ENCODE assay signal across 8 mouse cellular contexts in genomic region chr13:21752356-21752755, GRCm38 (mm10). TPM values are rescaled to one million over a fixed set of nuclear protein-coding genes. Genes with fewer than 3 reads are reported as not detected.
DNase-seq lines count a peak whose midpoint lies in the region; ATAC-seq lines count a peak whose summit lies in the region.

No protein-coding gene starts in this region.

- peak; percentile 50 for DNase-seq in c-Kit-negative CD71-positive TER-119-positive erythroid progenitor cells, embryonic 14.5 days (ENCODE audit: low read depth, low spot score)
- DNase-seq in T-cell, adult 2 months (ENCODE audit: low spot score), result no peak
- no peak for DNase-seq in adrenal gland, postnatal 10 days

- peaks cover 58% of the 10 kb centered on the region for H3K4me1 ChIP-seq in megakaryocyte, embryonic 14.5 days
- H3K4me1 ChIP-seq in hindbrain, embryonic 15.5 days (replicated peaks), result peaks cover 31% of the 10 kb centered on the region
- peaks cover 39% of the 10 kb centered on the region for H3K4me1 ChIP-seq in neural tube, embryonic 13.5 days (replicated peaks)

- H3K27me3 ChIP-seq in megakaryocyte, embryonic 14.5 days (replicated peaks), result no peaks in the 10 kb centered on the region
- H3K27me3 ChIP-seq in hindbrain, embryonic 15.5 days, result no peaks in the 10 kb centered on the region
- H3K27me3 ChIP-seq in neural tube, embryonic 13.5 days, result no peaks in the 10 kb centered on the region

- H3K9ac ChIP-seq in hindbrain, embryonic 15.5 days, result no peak overlapping the region
- H3K9ac ChIP-seq in neural tube, embryonic 13.5 days, result no peak overlapping the region

- no peak for ATAC-seq in megakaryocyte, adult 5-6 weeks (ENCODE audit: poor library complexity, severe bottlenecking)
- no peak for ATAC-seq in hindbrain, embryonic 15.5 days (ENCODE audit: low FRiP score, low read depth)
- no peak for ATAC-seq in neural tube, embryonic 13.5 days (ENCODE audit: low read depth)
- ATAC-seq in monocyte, adult 5-6 weeks (replicated peaks; ENCODE audit: insufficient number of reproducible peaks, low FRiP score, low TSS enrichment, poor library complexity, severe bottlenecking), result no peak

- no peaks in the 10 kb centered on the region for H3K36me3 ChIP-seq in megakaryocyte, embryonic 14.5 days (replicated peaks; ENCODE audit: low read length)
- H3K36me3 ChIP-seq in hindbrain, embryonic 15.5 days, result no peaks in the 10 kb centered on the region
- H3K36me3 ChIP-seq in neural tube, embryonic 13.5 days, result no peaks in the 10 kb centered on the region

- H3K27ac ChIP-seq in hindbrain, embryonic 15.5 days (replicated peaks), result 0 out of 2 replicates have a peak overlapping the region, but pooled peaks have one; percentile 2
- no peak overlapping the region for H3K27ac ChIP-seq in neural tube, embryonic 13.5 days (replicated peaks)

- peak overlapping the region; percentile 39 for H3K4me3 ChIP-seq in megakaryocyte, embryonic 14.5 days (replicated peaks)
- H3K4me3 ChIP-seq in hindbrain, embryonic 15.5 days, result no peak overlapping the region
- H3K4me3 ChIP-seq in neural tube, embryonic 13.5 days, result no peak overlapping the region

- H3K4me2 ChIP-seq in hindbrain, embryonic 15.5 days, result 0 out of 2 replicates have a peak overlapping the region, but pooled peaks have one; percentile 88
- H3K4me2 ChIP-seq in neural tube, embryonic 13.5 days, result peak overlapping the region; percentile 76

- H3K9me3 ChIP-seq in megakaryocyte, embryonic 14.5 days, result no peaks in the 10 kb centered on the region
- no peaks in the 10 kb centered on the region for H3K9me3 ChIP-seq in hindbrain, embryonic 15.5 days
- no peaks in the 10 kb centered on the region for H3K9me3 ChIP-seq in neural tube, embryonic 13.5 days

- 52% methylated on average over 3 of the region's 3 CpGs for WGBS in hindbrain, embryonic 15.5 days
- WGBS in neural tube, embryonic 13.5 days, result 50% methylated on average over 3 of the region's 3 CpGs

RNA-seq across cellular contexts. Expression of gene Hist1h2ak, which starts 1.3 kb away (rescaled TPM):
- polyA plus RNA-seq in megakaryocyte, embryonic 14.5 days (2012; ENCODE audit: insufficient read depth, low replicate concordance), result 18.0 and 72.9 TPM in 2 replicates
- total RNA-seq in megakaryocyte, adult 5-6 weeks (2015), result 141 and 258 TPM in 2 replicates
- 1,551 and 1,637 TPM in 2 replicates for total RNA-seq in megakaryocyte, adult 5-6 weeks (2017)
- 5.3 and 7.9 TPM in 2 replicates for polyA plus RNA-seq in hindbrain, embryonic 15.5 days (2015; fragmentation: Nextera tagmentation; extraction: Ambion mirVana)
- polyA plus RNA-seq in neural tube, embryonic 13.5 days (2015; fragmentation: Nextera tagmentation; extraction: Ambion mirVana), result 6.0 and 7.6 TPM in 2 replicates
- total RNA-seq in monocyte, adult 5-6 weeks (2017), result 46.9 to 83.1 TPM (median 55.4 TPM) in 3 replicates
- 100 to 1,000 TPM; 111 to 143 TPM for total RNA-seq in adrenal gland, postnatal 10 days (2021)

RNA-seq across cellular contexts. Expression of gene Hist1h2bn, which starts 1.6 kb away (rescaled TPM):
- polyA plus RNA-seq in megakaryocyte, embryonic 14.5 days (2012; ENCODE audit: insufficient read depth, low replicate concordance), result 7.1 TPM in 1 of 2 replicates, not detected in the other
- 318 and 331 TPM in 2 replicates for total RNA-seq in megakaryocyte, adult 5-6 weeks (2015)
- total RNA-seq in megakaryocyte, adult 5-6 weeks (2017), result 1,434 and 1,651 TPM in 2 replicates
- 1.1 TPM in 1 of 2 replicates, not detected in the other for polyA plus RNA-seq in hindbrain, embryonic 15.5 days (2015; fragmentation: Nextera tagmentation; extraction: Ambion mirVana)
- polyA plus RNA-seq in neural tube, embryonic 13.5 days (2015; fragmentation: Nextera tagmentation; extraction: Ambion mirVana), result 0.73 and 1.1 TPM in 2 replicates
- total RNA-seq in monocyte, adult 5-6 weeks (2017), result 54.5 to 81.8 TPM (median 76.8 TPM) in 3 replicates
- total RNA-seq in adrenal gland, postnatal 10 days (2021), result 100 to 1,000 TPM; 174 to 201 TPM

RNA-seq across cellular contexts. Expression of gene Hist1h4k, which starts 2.1 kb away (rescaled TPM):
- 53.8 and 106 TPM in 2 replicates for polyA plus RNA-seq in megakaryocyte, embryonic 14.5 days (2012; ENCODE audit: insufficient read depth, low replicate concordance)
- total RNA-seq in megakaryocyte, adult 5-6 weeks (2015), result 97.3 and 158 TPM in 2 replicates
- 2,083 and 3,751 TPM in 2 replicates for total RNA-seq in megakaryocyte, adult 5-6 weeks (2017)
- polyA plus RNA-seq in hindbrain, embryonic 15.5 days (2015; fragmentation: Nextera tagmentation; extraction: Ambion mirVana), result 1.5 and 2.3 TPM in 2 replicates
- 0.84 and 3.9 TPM in 2 replicates for polyA plus RNA-seq in neural tube, embryonic 13.5 days (2015; fragmentation: Nextera tagmentation; extraction: Ambion mirVana)
- 57.7 to 141 TPM (median 135 TPM) in 3 replicates for total RNA-seq in monocyte, adult 5-6 weeks (2017)
- 100 to 1,000 TPM; 688 to 818 TPM for total RNA-seq in adrenal gland, postnatal 10 days (2021)

RNA-seq across cellular contexts. Expression of gene Hist1h4j, which starts 17.5 kb away (rescaled TPM):
- polyA plus RNA-seq in megakaryocyte, embryonic 14.5 days (2012; ENCODE audit: insufficient read depth, low replicate concordance), result 5.0 and 5.5 TPM in 2 replicates
- total RNA-seq in megakaryocyte, adult 5-6 weeks (2015), result 5.8 and 10.7 TPM in 2 replicates
- total RNA-seq in megakaryocyte, adult 5-6 weeks (2017), result 595 and 644 TPM in 2 replicates
- polyA plus RNA-seq in hindbrain, embryonic 15.5 days (2015; fragmentation: Nextera tagmentation; extraction: Ambion mirVana), result 0.77 TPM in 1 of 2 replicates, not detected in the other
- 1.0 and 1.7 TPM in 2 replicates for polyA plus RNA-seq in neural tube, embryonic 13.5 days (2015; fragmentation: Nextera tagmentation; extraction: Ambion mirVana)
- 8.3 to 34.5 TPM (median 21.9 TPM) in 3 replicates for total RNA-seq in monocyte, adult 5-6 weeks (2017)
- 10 to 100 TPM; 63.1 to 70.2 TPM for total RNA-seq in adrenal gland, postnatal 10 days (2021)

RNA-seq across cellular contexts. Expression of gene Hist1h1b, which starts 28.1 kb away (rescaled TPM):
- 3.0 TPM in 1 of 2 replicates, not detected in the other for polyA plus RNA-seq in megakaryocyte, embryonic 14.5 days (2012; ENCODE audit: insufficient read depth, low replicate concordance)
- total RNA-seq in megakaryocyte, adult 5-6 weeks (2015), result 792 and 803 TPM in 2 replicates
- total RNA-seq in megakaryocyte, adult 5-6 weeks (2017), result 2,001 and 2,565 TPM in 2 replicates
- polyA plus RNA-seq in hindbrain, embryonic 15.5 days (2015; fragmentation: Nextera tagmentation; extraction: Ambion mirVana), result 3.5 and 7.4 TPM in 2 replicates
- polyA plus RNA-seq in neural tube, embryonic 13.5 days (2015; fragmentation: Nextera tagmentation; extraction: Ambion mirVana), result 3.2 and 5.8 TPM in 2 replicates
- 74.2 to 131 TPM (median 93.8 TPM) in 3 replicates for total RNA-seq in monocyte, adult 5-6 weeks (2017)
- 100 to 1,000 TPM; 179 to 219 TPM for total RNA-seq in adrenal gland, postnatal 10 days (2021)
